Mouse (Mus musculus) lung, embryonic 14.5 days (tissue): ENCODE measurements around the gene Fam71a. TPM values are rescaled to one million over a fixed set of nuclear protein-coding genes. Genes with fewer than 3 reads are reported as not detected.

Experiments
- ATAC-seq: fragments of 200-750 bp; cut with Nextera tagmentation; 2 replicates; pipeline ENCODE4 v1.8.0; 2017; ENCODE audit warnings: mild to moderate bottlenecking, moderate TSS enrichment, moderate library complexity; ENCODE audit not compliant: insufficient read depth
- DNase-seq: peaks from one replicate; pipeline ENCODE4 v3.0.0-alpha.2; 2015
- H3K27ac ChIP-seq: fragments of 300-500 bp; sonication (generic); 2 replicates; pipeline ENCODE4 v1.5.1; 2014; ENCODE audit warnings: low read depth, mild to moderate bottlenecking, moderate library complexity
- H3K27me3 ChIP-seq: fragments of 300-500 bp; sonication (generic); 2 replicates; pipeline ENCODE4 v1.6.1; 2014; ENCODE audit warnings: low read length, control low read depth; ENCODE audit not compliant: insufficient read depth
- H3K36me3 ChIP-seq: fragments of 300-500 bp; sonication (generic); 2 replicates; pipeline ENCODE4 v1.6.1; 2014; ENCODE audit warnings: control low read depth; ENCODE audit not compliant: insufficient read depth
- H3K4me1 ChIP-seq: fragments of 300-500 bp; sonication (generic); 2 replicates; pipeline ENCODE4 v1.6.1; 2014; ENCODE audit warnings: antibody characterized with exemption, control low read depth; ENCODE audit not compliant: insufficient read depth
- H3K4me2 ChIP-seq: fragments of 300-500 bp; sonication (generic); 2 replicates; pipeline ENCODE4 v1.6.1; 2014; ENCODE audit warnings: mild to moderate bottlenecking
- H3K4me3 ChIP-seq: fragments of 300-500 bp; sonication (generic); 2 replicates; pipeline ENCODE4 v1.5.1; 2014; ENCODE audit warnings: low read depth, low read length
- H3K9ac ChIP-seq: fragments of 300-500 bp; sonication (generic); 2 replicates; pipeline ENCODE4 v1.6.1; 2014
- H3K9me3 ChIP-seq: fragments of 300-500 bp; sonication (generic); 2 replicates; pipeline ENCODE4 v1.6.1; 2016; ENCODE audit warnings: low read depth, low read length, control low read depth
- CTCF ChIP-seq: IDR thresholded peaks from 2 replicates; pipeline ENCODE4 v1.5.1; 2016; ENCODE audit warnings: antibody characterized with exemption, low read depth
- WGBS: fragments of 180-500 bp; shearing (Covaris S2); extraction: QIAGEN DNeasy Blood & Tissue Kit; methylation state at CpG from one replicate; pipeline ENCODE4 v1.1.7; 2014; 5-methylcytosine and 5-hydroxymethylcytosine counted together
- polyA plus RNA-seq: library from polyadenylated mRNA; unstranded; fragments of >200 nt; fragmentation: Nextera tagmentation; extraction: Ambion mirVana; gene quantifications from 2 replicates; pipeline ENCODE4 v1.2.1, GENCODE M21; 2014

Fam71a gene
- polyA plus RNA-seq, 1 experiment from 2014 or later = not detected

- Histone ChIP-seq H3K4me1 (no peaks in the 10 kb centered on the region), H3K36me3 (no peaks in the 10 kb centered on the region), H3K27ac (no peak overlapping the region), H3K4me2 (no peak overlapping the region), H3K27me3 (no peaks in the 10 kb centered on the region), H3K9me3 (no peaks in the 10 kb centered on the region), H3K4me3 (no peak overlapping the region), H3K9ac (no peak overlapping the region)
- WGBS = 49% methylated on average over 4 of the region's 4 CpGs
- DNase-seq = no peak
- no peak for ATAC-seq
- TF ChIP-seq CTCF = no peak
Observed at GRCm38 (mm10) chr1:191135406-191135805, 29.2 kb downstream of the Fam71a start.

GRCm38 (mm10) chr1:191132934-191133333 is 31.7 kb downstream of the Fam71a start:
- Histone ChIP-seq H3K9ac (no peak overlapping the region), H3K27me3 (no peaks in the 10 kb centered on the region), H3K27ac (no peak overlapping the region), H3K4me3 (no peak overlapping the region), H3K4me2 (no peak overlapping the region), H3K9me3 (no peaks in the 10 kb centered on the region), H3K36me3 (no peaks in the 10 kb centered on the region), H3K4me1 (no peaks in the 10 kb centered on the region)
- 55% methylated on average over 5 of the region's 5 CpGs for WGBS
- DNase-seq (peak; percentile 46), ATAC-seq (peak; percentile 66; the same call in 1 of the 2 replicates)
- 0 out of 2 replicates have a peak, but pooled peaks have one; percentile 19 for TF ChIP-seq CTCF

- WGBS = 52% methylated on average over 5 of the region's 5 CpGs
- Histone ChIP-seq H3K4me2 (no peak overlapping the region), H3K27ac (no peak overlapping the region), H3K9ac (no peak overlapping the region), H3K4me1 (no peaks in the 10 kb centered on the region), H3K27me3 (no peaks in the 10 kb centered on the region), H3K4me3 (no peak overlapping the region), H3K9me3 (no peaks in the 10 kb centered on the region), H3K36me3 (no peaks in the 10 kb centered on the region)
- DNase-seq (no peak), ATAC-seq (no peak)
- no peak for TF ChIP-seq CTCF
Observed at GRCm38 (mm10) chr1:191132240-191132639, 32.4 kb downstream of the Fam71a start.

- no peak for DNase-seq
- TF ChIP-seq CTCF = no peak
- 78% methylated on average over 2 of the region's 2 CpGs for WGBS
- no peak overlapping the region for H3K9ac ChIP-seq
- no peak overlapping the region for H3K4me3 ChIP-seq
- no peaks in the 10 kb centered on the region for H3K4me1 ChIP-seq
- no peaks in the 10 kb centered on the region for H3K9me3 ChIP-seq
- no peaks in the 10 kb centered on the region for H3K27me3 ChIP-seq
- H3K27ac ChIP-seq = no peak overlapping the region
- H3K4me2 ChIP-seq = no peak overlapping the region
- ATAC-seq = no peak
- H3K36me3 ChIP-seq = no peaks in the 10 kb centered on the region
Observed at GRCm38 (mm10) chr1:191131692-191132091, 32.9 kb downstream of the Fam71a start.

DNA sequence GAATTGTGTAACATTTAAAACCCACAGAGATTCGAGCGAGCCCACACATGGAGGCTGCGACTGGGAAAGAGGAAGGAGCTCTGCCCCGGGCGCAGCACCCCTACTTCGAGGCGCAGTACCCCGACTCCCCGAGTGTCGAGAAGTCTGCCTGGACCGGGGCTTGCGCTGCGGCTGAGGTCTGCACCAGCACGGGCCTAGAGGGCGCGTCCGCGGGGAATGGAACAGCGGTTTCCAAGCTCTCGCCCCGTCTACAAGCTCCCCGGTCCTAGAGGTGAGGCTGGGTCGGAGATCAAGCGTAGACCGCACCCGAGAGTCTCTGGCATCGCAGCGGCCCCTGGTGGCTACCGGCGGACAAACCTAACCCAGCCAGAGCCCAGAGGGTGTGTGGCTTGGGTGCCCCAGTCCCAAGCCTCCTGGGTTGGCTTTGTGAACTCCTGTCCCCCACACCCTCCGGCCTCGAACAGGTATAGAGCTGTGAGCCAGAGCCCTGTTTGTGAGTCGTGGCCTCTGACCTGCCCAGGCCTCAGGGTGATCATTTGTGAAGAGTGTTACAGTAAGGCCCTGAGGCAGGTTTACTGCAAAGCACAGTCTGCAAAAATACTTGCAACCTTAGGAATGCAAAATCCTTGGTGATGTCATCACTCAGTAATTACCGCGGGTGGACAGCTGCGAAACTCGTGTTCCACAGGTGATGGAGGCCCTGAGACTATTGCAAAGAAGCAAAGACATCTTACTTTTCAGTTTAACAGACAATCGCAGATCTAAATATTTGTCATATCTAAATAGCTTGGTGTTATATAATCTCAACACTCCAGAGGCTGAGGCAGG is 38.6 kb downstream of the Fam71a start:
- no peak overlapping the region; the same call in 1 of the 2 replicates for H3K9ac ChIP-seq
- no peaks in the 10 kb centered on the region for H3K4me1 ChIP-seq
- H3K4me2 ChIP-seq = peak overlapping the region; percentile 65
- DNase-seq = peak; percentile 81
- H3K9me3 ChIP-seq = no peaks in the 10 kb centered on the region
- H3K27ac ChIP-seq = no peak overlapping the region
- no peaks in the 10 kb centered on the region for H3K36me3 ChIP-seq
- peak; percentile 88 for TF ChIP-seq CTCF
- peak overlapping the region; percentile 31 for H3K4me3 ChIP-seq
- no peaks in the 10 kb centered on the region for H3K27me3 ChIP-seq
- peak; percentile 86; the same call in 1 of the 2 replicates for ATAC-seq
- 13% methylated on average over 38 of the region's 38 CpGs for WGBS

DNA sequence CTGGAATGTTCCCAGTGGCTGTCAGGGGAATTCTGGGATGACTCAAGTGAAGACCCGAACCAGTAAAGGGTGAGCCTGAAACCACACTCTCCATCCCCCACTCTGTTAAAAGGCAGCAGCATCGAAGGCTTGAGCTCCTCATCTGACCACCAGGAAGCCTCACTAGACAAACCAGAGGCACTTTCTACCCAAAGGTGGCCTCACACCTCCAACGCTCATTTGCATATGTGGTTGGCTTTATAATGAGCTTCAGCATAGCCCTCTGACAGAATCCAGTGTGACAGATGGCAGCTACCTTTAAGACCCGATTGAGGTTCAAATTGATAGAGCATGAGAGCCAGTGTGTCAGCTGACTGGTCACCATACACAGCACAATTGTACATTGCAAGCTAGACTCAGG is 40.3 kb downstream of the Fam71a start:
- DNase-seq = no peak
- TF ChIP-seq CTCF = no peak
- no peak for ATAC-seq
- 55% methylated on average over 4 of the region's 4 CpGs for WGBS
- Histone ChIP-seq H3K27ac (no peak overlapping the region), H3K4me2 (no peak overlapping the region), H3K9ac (no peak overlapping the region), H3K4me1 (no peaks in the 10 kb centered on the region), H3K9me3 (no peaks in the 10 kb centered on the region), H3K27me3 (no peaks in the 10 kb centered on the region), H3K4me3 (no peak overlapping the region), H3K36me3 (no peaks in the 10 kb centered on the region)

GRCm38 (mm10) chr1:191123696-191124095 is 40.9 kb downstream of the Fam71a start:
- no peak for ATAC-seq
- no peak for TF ChIP-seq CTCF

More at GRCm38 (mm10) chr1:191123696-191124095, 40.9 kb downstream of the Fam71a start:
- Histone ChIP-seq H3K27ac (no peak overlapping the region), H3K4me1 (no peaks in the 10 kb centered on the region), H3K27me3 (no peaks in the 10 kb centered on the region), H3K36me3 (no peaks in the 10 kb centered on the region), H3K9me3 (no peaks in the 10 kb centered on the region), H3K4me2 (no peak overlapping the region), H3K9ac (no peak overlapping the region), H3K4me3 (no peak overlapping the region)
- WGBS = 68% methylated on average over 2 of the region's 2 CpGs
- DNase-seq = no peak
